Mouse (Mus musculus) olfactory bulb, adult 2 months (tissue): ENCODE measurements at regions not wholly inside any gene's neighbourhood (a gene's known extent, or its start where the extent isn't known, plus 50 kb on each side); places are given as distances from the start of the nearest gene placed in this dataset.

ENCODE experiments used
- CTCF ChIP-seq: fragments of 200-500 bp; IDR thresholded peaks from 2 replicates; pipeline ENCODE4 v1.5.1; 2012; ENCODE audit warnings: low read depth, mild to moderate bottlenecking, low read length, moderate library complexity; ENCODE audit not compliant: insufficient read depth
- POLR2A ChIP-seq: fragments of 200-500 bp; IDR thresholded peaks from 2 replicates; pipeline ENCODE4 v1.6.1; 2012; ENCODE audit warnings: mild to moderate bottlenecking, low read depth, low read length, moderate library complexity; ENCODE audit not compliant: insufficient read depth

DNA sequence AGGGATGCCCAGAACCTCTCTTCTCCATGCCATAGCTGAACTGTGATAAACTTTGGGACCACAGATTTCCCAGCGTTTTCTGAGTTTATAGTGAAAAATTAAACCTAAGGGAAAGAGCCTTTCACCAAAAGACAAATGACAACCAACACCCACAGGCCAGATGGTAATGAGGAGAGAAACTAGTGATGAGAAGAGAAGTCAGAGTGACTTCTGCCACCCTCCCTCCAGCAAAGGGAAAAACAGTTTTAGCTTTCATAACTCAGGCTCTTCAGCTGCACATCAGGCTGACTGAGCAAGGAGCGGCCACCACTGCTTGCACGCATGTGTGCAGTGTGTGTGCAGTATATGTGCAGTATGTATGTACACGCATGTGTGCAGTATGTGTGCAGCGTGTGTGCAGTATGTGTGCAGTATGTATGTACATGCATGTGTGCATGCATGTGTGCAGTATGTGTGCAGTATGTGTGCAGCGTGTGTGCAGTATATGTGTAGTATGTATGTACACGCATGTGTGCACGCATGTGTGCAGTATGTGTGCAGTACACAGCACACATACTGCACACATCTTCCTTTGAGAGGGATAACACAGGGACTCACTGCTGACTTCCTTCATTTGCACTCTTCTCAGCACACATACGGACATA is 208.1 kb upstream of the Ppargc1a start:
- TF ChIP-seq CTCF (no peak), POLR2A (no peak)
